Mouse (Mus musculus) bone marrow, adult 2 months (tissue): ENCODE measurements around the gene BC025920.

Experiments
- CTCF ChIP-seq: fragments of 200-500 bp; IDR thresholded peaks from 2 replicates; pipeline ENCODE4 v1.5.1; 2011; ENCODE audit warnings: low read length, control low read depth; ENCODE audit not compliant: control insufficient read depth, insufficient read depth
- POLR2A ChIP-seq: fragments of 200-500 bp; IDR thresholded peaks from 2 replicates; pipeline ENCODE4 v1.6.1; 2011; ENCODE audit warnings: low read depth, mild to moderate bottlenecking, control low read depth, low read length, borderline replicate concordance; ENCODE audit not compliant: control insufficient read depth

DNA sequence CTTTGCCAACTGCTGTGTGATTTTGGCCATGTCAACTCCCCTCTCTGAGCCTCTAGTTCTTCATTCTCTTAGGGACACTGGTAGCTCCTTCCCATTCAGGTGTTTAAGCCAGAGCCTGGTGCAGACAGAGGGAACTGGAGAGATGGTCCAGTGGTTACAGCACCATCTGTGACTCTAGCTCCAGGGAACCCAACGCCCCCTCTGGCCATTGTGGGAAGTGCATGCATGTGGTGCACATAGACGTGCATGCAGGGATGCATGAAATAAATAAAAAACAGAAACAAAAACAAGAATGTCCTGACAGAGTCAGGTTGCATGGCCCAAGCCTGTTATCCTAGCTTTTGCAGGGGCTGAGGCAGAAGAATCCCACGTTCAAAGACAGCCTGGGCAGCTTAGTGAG, 49.8 kb upstream of the BC025920 start:
- TF ChIP-seq CTCF = peak; percentile 41; the same call in 1 of the 2 replicates
- TF ChIP-seq POLR2A = no peak
